ENCODE assay signal across 10 mouse cellular contexts in genomic region chr7:19196676-19197075, GRCm38 (mm10). TPM values are rescaled to one million over a fixed set of nuclear protein-coding genes. Genes with fewer than 3 reads are reported as not detected.
DNase-seq lines count a peak whose midpoint lies in the region; ATAC-seq and TF ChIP-seq lines count a peak whose summit lies in the region.
"Had no signal": no experiment of that assay in that cellular context is flagged by ENCODE, and none has a peak within 500 bp of the region (broad histone marks: within the 10 kb centered on the region; RNA-seq: fewer than 3 reads in every experiment).

No protein-coding gene starts in this region.

- no peaks in the 10 kb centered on the region for H3K9me3 ChIP-seq in E14TG2a.4 (ENCODE audit: low read length)
- H3K9me3 ChIP-seq: lung, embryonic 15.5 days had no signal

- DNase-seq in cerebellum, adult 18-20 months = peak; percentile 35 to 54
- DNase-seq in layer of hippocampus, adult 2 months (ENCODE audit: low spot score in 2 of 2) = peak in 1 of 2 experiments; percentile 58
- DNase-seq in layer of hippocampus, postnatal 14 days (ENCODE audit: low spot score in 2 of 2) = no peak
- peak; percentile 58 for DNase-seq in embryo, embryonic 10.5 days (ENCODE audit: low spot score)
- DNase-seq in testis, postnatal 10 days (ENCODE audit: low spot score) = peak; percentile 69
- no peak for DNase-seq in gastrocnemius, postnatal 25 days

- peaks cover 53% of the 10 kb centered on the region for H3K4me1 ChIP-seq in E14TG2a.4 (replicated peaks; ENCODE audit: low read depth, low read length)
- H3K4me1 ChIP-seq: lung, embryonic 15.5 days had no signal

- TF ChIP-seq CTCF in layer of hippocampus, adult 2 months (conservative IDR thresholded peaks at IDR 0.05) = peak; percentile 83
- TF ChIP-seq CTCF in E14TG2a.4 (conservative IDR thresholded peaks at IDR 0.05; ENCODE audit: low read length) = peak; percentile 89

- no peak overlapping the region for H3K27ac ChIP-seq in layer of hippocampus, adult 2 months
- H3K27ac ChIP-seq: heart, embryonic 13.5 days; lung, embryonic 15.5 days had no signal

- H3K4me3 ChIP-seq in layer of hippocampus, adult 2 months = no peak overlapping the region
- no peak overlapping the region for H3K4me3 ChIP-seq in E14TG2a.4 (replicated peaks; ENCODE audit: low read length)
- H3K4me3 ChIP-seq: heart, embryonic 13.5 days; lung, embryonic 15.5 days had no signal

- H3K36me3 ChIP-seq in E14TG2a.4 (ENCODE audit: insufficient read depth, low read length) = peaks cover 50% of the 10 kb centered on the region

- H3K27me3 ChIP-seq in E14TG2a.4 (ENCODE audit: insufficient read depth, low read length) = no peaks in the 10 kb centered on the region
- H3K27me3 ChIP-seq: heart, embryonic 13.5 days; lung, embryonic 15.5 days had no signal

- ATAC-seq in cerebellum, adult (ENCODE audit: insufficient number of reproducible peaks, low FRiP score, low TSS enrichment) = no peak

RNA-seq across cellular contexts. Expression of gene Gpr4, which starts 15.7 kb away (rescaled TPM):
- 1 to 10 TPM; 1.6 to 2.5 TPM for total RNA-seq in layer of hippocampus, adult 2 months (2021)
- 1 to 10 TPM; 4.1 to 4.6 TPM for total RNA-seq in layer of hippocampus, postnatal 14 days (2021)
- total RNA-seq in gastrocnemius, postnatal 25 days (2021) = 1 to 10 TPM; 1.7 to 2.4 TPM

RNA-seq across cellular contexts. Expression of gene Eml2, which starts 20.5 kb away (rescaled TPM):
- 100 to 1,000 TPM; 159 to 162 TPM for total RNA-seq in layer of hippocampus, adult 2 months (2021)
- 100 to 1,000 TPM; 175 to 197 TPM for total RNA-seq in layer of hippocampus, postnatal 14 days (2021)
- 1 to 10 TPM; 8.4 to 9.4 TPM for total RNA-seq in gastrocnemius, postnatal 25 days (2021)

RNA-seq across cellular contexts. Expression of gene Gipr, which starts 30.7 kb away (rescaled TPM):
- 1 to 10 TPM in 1 of 2 experiments, under 1 TPM in 1; 0.87 to 1.2 TPM for total RNA-seq in layer of hippocampus, adult 2 months (2021)
- total RNA-seq in layer of hippocampus, postnatal 14 days (2021) = 1 to 10 TPM in 1 of 2 experiments, under 1 TPM in 1; 0.55 to 1.6 TPM
- not detected for total RNA-seq in gastrocnemius, postnatal 25 days (2021)

RNA-seq across cellular contexts. Expression of gene Opa3, which starts 31.5 kb away (rescaled TPM):
- 10 to 100 TPM; 37.4 to 38.7 TPM for total RNA-seq in layer of hippocampus, adult 2 months (2021)
- 10 to 100 TPM; 37.3 to 39.9 TPM for total RNA-seq in layer of hippocampus, postnatal 14 days (2021)
- total RNA-seq in gastrocnemius, postnatal 25 days (2021) = 10 to 100 TPM; 39.4 to 41.3 TPM

RNA-seq across cellular contexts. Expression of gene Snrpd2, which starts 47.2 kb away (rescaled TPM):
- total RNA-seq in layer of hippocampus, adult 2 months (2021) = 10 to 100 TPM; 76.0 to 80.5 TPM
- 10 to 100 TPM; 76.5 to 86.4 TPM for total RNA-seq in layer of hippocampus, postnatal 14 days (2021)
- total RNA-seq in gastrocnemius, postnatal 25 days (2021) = 10 to 100 TPM; 48.2 to 50.0 TPM

Comparison
In these comparisons a context has a peak if more than half of its experiments do, and no peak if none do; other contexts are left out.
1. DNase-seq: peak in cerebellum, adult 18-20 months (2 of 2), embryo, embryonic 10.5 days (single experiment) and testis, postnatal 10 days (single experiment); none in layer of hippocampus, postnatal 14 days (0 of 2) and gastrocnemius, postnatal 25 days (single experiment).
2. RNA of gene Eml2, which starts 20.5 kb away (total RNA-seq): 175 to 197 TPM in layer of hippocampus, postnatal 14 days and 159 to 162 TPM in layer of hippocampus, adult 2 months; 8.4 to 9.4 TPM in gastrocnemius, postnatal 25 days; every median in the first group is over 10 times any median in the second.